Mouse (Mus musculus): ENCODE results near the gene 1810055G02Rik. TPM values are rescaled to one million over a fixed set of nuclear protein-coding genes. Genes with fewer than 3 reads are reported as not detected.

The 1810055G02Rik gene
- 1 to 10 TPM; 6.4 to 9.8 (median 7.9) TPM for total RNA-seq (2022)

GRCm38 (mm10) chr19:3708078-3709012 lies at the start of gene 1810055G02Rik:
Gene 1810055G02Rik, plus strand, starts transcription at chr19:3708293.
- DNase-seq (ENCODE audit: low spot score in 2 of 2): peak; percentile 98

- DNase-seq (ENCODE audit: low spot score in 2 of 2): no peak
Observed at GRCm38 (mm10) chr19:3665510-3665909, 42.6 kb upstream of the 1810055G02Rik start.

GRCm38 (mm10) chr19:3666632-3667031 lies 41.5 kb upstream of the 1810055G02Rik start:
- DNase-seq (ENCODE audit: low spot score in 2 of 2): no peak

- DNase-seq (ENCODE audit: low spot score in 2 of 2): no peak
Observed at GRCm38 (mm10) chr19:3667155-3667895, 40.8 kb upstream of the 1810055G02Rik start.

- DNase-seq (ENCODE audit: low spot score in 2 of 2): no peak
Observed at GRCm38 (mm10) chr19:3667979-3668378, 40.1 kb upstream of the 1810055G02Rik start.

- no peak for DNase-seq (ENCODE audit: low spot score in 2 of 2)
Observed at GRCm38 (mm10) chr19:3668551-3668950, 39.5 kb upstream of the 1810055G02Rik start.

GRCm38 (mm10) chr19:3669100-3669499 lies 39.0 kb upstream of the 1810055G02Rik start:
- no peak for DNase-seq (ENCODE audit: low spot score in 2 of 2)

GRCm38 (mm10) chr19:3673149-3673548 lies 34.9 kb upstream of the 1810055G02Rik start:
- no peak for DNase-seq (ENCODE audit: low spot score in 2 of 2)

- DNase-seq (ENCODE audit: low spot score in 2 of 2): peak; percentile 54 to 66
Observed at GRCm38 (mm10) chr19:3674122-3674855, 33.8 kb upstream of the 1810055G02Rik start.

- DNase-seq (ENCODE audit: low spot score in 2 of 2): no peak
Observed at GRCm38 (mm10) chr19:3680732-3681131, 27.4 kb upstream of the 1810055G02Rik start.

- peak; percentile 86 to 91 for DNase-seq (ENCODE audit: low spot score in 2 of 2)
Observed at GRCm38 (mm10) chr19:3681310-3681934, 26.7 kb upstream of the 1810055G02Rik start.

GRCm38 (mm10) chr19:3684414-3684813 lies 23.7 kb upstream of the 1810055G02Rik start:
- no peak for DNase-seq (ENCODE audit: low spot score in 2 of 2)

- DNase-seq (ENCODE audit: low spot score in 2 of 2): no peak
Observed at GRCm38 (mm10) chr19:3684957-3685580, 23.0 kb upstream of the 1810055G02Rik start.

GRCm38 (mm10) chr19:3685611-3686214 lies 22.4 kb upstream of the 1810055G02Rik start:
- DNase-seq (ENCODE audit: low spot score in 2 of 2): no peak

GRCm38 (mm10) chr19:3686215-3686894 lies 21.7 kb upstream of the 1810055G02Rik start, which contains the start of gene Lrp5:
Gene Lrp5, minus strand, starts transcription at chr19:3686564.
- peak in 1 of 2 experiments; percentile 44 for DNase-seq (ENCODE audit: low spot score in 2 of 2)

GRCm38 (mm10) chr19:3687676-3688171 lies 20.4 kb upstream of the 1810055G02Rik start:
- DNase-seq (ENCODE audit: low spot score in 2 of 2): no peak

GRCm38 (mm10) chr19:3691337-3691736 lies 16.8 kb upstream of the 1810055G02Rik start:
- no peak for DNase-seq (ENCODE audit: low spot score in 2 of 2)

- DNase-seq (ENCODE audit: low spot score in 2 of 2): no peak
Observed at GRCm38 (mm10) chr19:3692414-3693145, 15.5 kb upstream of the 1810055G02Rik start.

GRCm38 (mm10) chr19:3694476-3694875 lies 13.6 kb upstream of the 1810055G02Rik start:
- no peak for DNase-seq (ENCODE audit: low spot score in 2 of 2)

Measured in gastrocnemius, adult 8-10 months (tissue).